Mouse (Mus musculus): ENCODE measurements around the gene Ogfod2.

DNA sequence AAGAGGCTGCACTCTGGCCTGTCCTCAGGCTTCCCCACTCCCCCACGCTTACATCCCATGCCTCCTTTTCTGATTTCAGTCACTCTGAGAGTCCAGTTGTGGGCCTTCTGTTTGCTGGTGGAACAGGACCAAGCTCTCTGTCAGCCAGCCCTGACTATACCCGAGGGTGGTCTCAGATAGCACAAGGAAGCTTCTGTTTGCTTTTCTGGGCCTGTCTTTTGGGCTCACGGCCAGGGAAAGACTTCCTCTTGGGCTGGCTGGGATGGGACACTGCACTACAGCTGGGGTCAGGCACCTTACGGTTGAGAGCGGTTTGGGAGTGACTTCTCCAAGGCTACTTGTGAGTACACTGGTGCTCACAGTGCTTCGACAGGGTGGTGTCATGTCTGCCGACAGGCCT, 26.0 kb downstream of the Ogfod2 start:
- TF ChIP-seq CTCF (IDR thresholded peaks at IDR 0.05; ENCODE audit: low read depth) (no peak), EP300 (optimal IDR thresholded peaks at IDR 0.05) (no peak)

Data from stomach, postnatal 0 days (tissue).